Mouse (Mus musculus) intestine, embryonic 16.5 days (tissue): ENCODE data around the gene Wfdc6a. TPM values are rescaled to one million over a fixed set of nuclear protein-coding genes. Genes with fewer than 3 reads are reported as not detected.

Source experiments
- ATAC-seq: fragments of 200-750 bp; cut with Nextera tagmentation; 2 replicates; pipeline ENCODE4 v1.8.0; 2017; ENCODE audit warnings: moderate TSS enrichment, moderate library complexity
- H3K27ac ChIP-seq: fragments of 300-500 bp; sonication (generic); 2 replicates; pipeline ENCODE4 v1.5.1; 2014; ENCODE audit warnings: mild to moderate bottlenecking, low read length
- H3K27me3 ChIP-seq: fragments of 300-500 bp; sonication (generic); replicated peaks from 2 replicates; pipeline ENCODE4 v1.6.1; 2014; ENCODE audit warnings: low read length, control low read depth, mixed read lengths; ENCODE audit not compliant: control insufficient read depth, insufficient read depth
- H3K36me3 ChIP-seq: fragments of 300-500 bp; sonication (generic); 2 replicates; pipeline ENCODE4 v1.6.1; 2014; ENCODE audit warnings: low read length, control low read depth; ENCODE audit not compliant: control insufficient read depth, insufficient read depth
- H3K4me1 ChIP-seq: fragments of 300-500 bp; sonication (generic); 2 replicates; pipeline ENCODE4 v1.6.1; 2014; ENCODE audit warnings: low read length, control low read depth, mixed read lengths; ENCODE audit not compliant: control insufficient read depth, insufficient read depth
- H3K4me2 ChIP-seq: fragments of 300-500 bp; sonication (generic); 2 replicates; pipeline ENCODE4 v1.6.1; 2014; ENCODE audit warnings: low read depth, low read length, control low read depth
- H3K4me3 ChIP-seq: fragments of 300-500 bp; sonication (generic); 2 replicates; pipeline ENCODE4 v1.5.1; 2014; ENCODE audit warnings: mild to moderate bottlenecking, low read length
- H3K9ac ChIP-seq: fragments of 300-500 bp; sonication (generic); 2 replicates; pipeline ENCODE4 v1.6.1; 2014; ENCODE audit warnings: low read depth, low read length
- H3K9me3 ChIP-seq: fragments of 300-500 bp; sonication (generic); 2 replicates; pipeline ENCODE4 v1.6.1; 2016; ENCODE audit warnings: low read length, control low read depth; ENCODE audit not compliant: control insufficient read depth
- WGBS: fragments of 180-500 bp; shearing (Covaris S2); extraction: QIAGEN DNeasy Blood & Tissue Kit; methylation state at CpG from one replicate; pipeline ENCODE4 v1.1.7; 2014; 5-methylcytosine and 5-hydroxymethylcytosine counted together
- polyA plus RNA-seq: library from polyadenylated mRNA; unstranded; fragments of >200 nt; fragmentation: Nextera tagmentation; extraction: Ambion mirVana; gene quantifications from 2 replicates; pipeline ENCODE4 v1.2.1, GENCODE M21; 2015

Wfdc6a gene
- polyA plus RNA-seq, 1 experiment from 2014 or later: 1.4 TPM

DNA sequence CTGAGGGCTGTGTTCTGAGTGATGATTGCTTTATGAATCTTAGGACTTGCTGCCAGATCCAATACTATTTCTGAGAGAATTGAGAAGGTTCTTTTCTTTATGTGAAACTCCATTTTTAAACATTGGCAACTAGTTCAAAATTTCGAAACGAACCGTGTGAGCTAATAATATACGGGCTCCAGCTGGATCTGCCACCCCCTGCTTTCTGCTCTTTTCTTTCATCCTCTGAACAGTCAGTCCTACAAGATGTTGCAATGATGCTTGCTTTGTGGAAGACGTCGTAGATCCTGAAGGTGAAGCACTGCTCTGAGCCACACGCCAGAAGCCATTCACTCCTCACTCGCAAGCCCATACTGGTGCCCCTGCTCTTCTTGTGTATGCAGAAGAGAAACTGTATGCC, 26.8 kb downstream of the Wfdc6a start:
- Histone ChIP-seq H3K9me3 (no peaks in the 10 kb centered on the region), H3K4me2 (no peak overlapping the region), H3K9ac (no peak overlapping the region), H3K27me3 (no peaks in the 10 kb centered on the region), H3K4me1 (peaks cover 13% of the 10 kb centered on the region), H3K4me3 (no peak overlapping the region), H3K27ac (no peak overlapping the region), H3K36me3 (no peaks in the 10 kb centered on the region)
- ATAC-seq: no peak
- WGBS: 80% methylated on average over 8 of the region's 8 CpGs

DNA sequence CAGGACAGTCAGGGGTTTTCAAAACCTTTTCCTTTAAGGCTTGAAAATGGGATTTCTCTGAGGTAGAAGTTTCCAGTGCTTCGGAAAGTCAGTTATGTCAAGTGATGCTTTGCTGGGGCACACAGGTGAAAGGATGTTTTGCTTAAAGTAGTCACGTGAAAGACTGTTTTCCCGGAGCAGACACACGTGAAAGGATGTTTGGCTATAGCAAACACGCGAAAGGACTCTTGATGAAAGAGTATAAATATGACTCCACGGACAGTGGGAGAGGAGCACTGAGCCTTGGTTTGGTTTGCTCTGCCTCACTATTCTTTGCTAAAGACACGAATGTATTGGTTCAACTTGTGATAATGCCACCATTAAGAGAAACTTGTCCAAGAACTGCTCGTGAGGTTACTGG, 33.7 kb downstream of the Wfdc6a start:
- Histone ChIP-seq H3K9me3 (no peaks in the 10 kb centered on the region), H3K36me3 (no peaks in the 10 kb centered on the region), H3K9ac (no peak overlapping the region), H3K4me3 (no peak overlapping the region), H3K4me2 (no peak overlapping the region), H3K4me1 (no peaks in the 10 kb centered on the region), H3K27ac (no peak overlapping the region), H3K27me3 (no peaks in the 10 kb centered on the region)
- WGBS: 85% methylated on average over 9 of the region's 9 CpGs
- no peak for ATAC-seq

GRCm38 (mm10) chr2:164550895-164551269, 34.4 kb downstream of the Wfdc6a start:
- 79% methylated on average over 2 of the region's 2 CpGs for WGBS
- Histone ChIP-seq H3K9ac (no peak overlapping the region), H3K27me3 (no peaks in the 10 kb centered on the region), H3K4me1 (no peaks in the 10 kb centered on the region), H3K27ac (no peak overlapping the region), H3K4me2 (no peak overlapping the region), H3K36me3 (no peaks in the 10 kb centered on the region), H3K4me3 (no peak overlapping the region), H3K9me3 (no peaks in the 10 kb centered on the region)
- ATAC-seq: no peak

DNA sequence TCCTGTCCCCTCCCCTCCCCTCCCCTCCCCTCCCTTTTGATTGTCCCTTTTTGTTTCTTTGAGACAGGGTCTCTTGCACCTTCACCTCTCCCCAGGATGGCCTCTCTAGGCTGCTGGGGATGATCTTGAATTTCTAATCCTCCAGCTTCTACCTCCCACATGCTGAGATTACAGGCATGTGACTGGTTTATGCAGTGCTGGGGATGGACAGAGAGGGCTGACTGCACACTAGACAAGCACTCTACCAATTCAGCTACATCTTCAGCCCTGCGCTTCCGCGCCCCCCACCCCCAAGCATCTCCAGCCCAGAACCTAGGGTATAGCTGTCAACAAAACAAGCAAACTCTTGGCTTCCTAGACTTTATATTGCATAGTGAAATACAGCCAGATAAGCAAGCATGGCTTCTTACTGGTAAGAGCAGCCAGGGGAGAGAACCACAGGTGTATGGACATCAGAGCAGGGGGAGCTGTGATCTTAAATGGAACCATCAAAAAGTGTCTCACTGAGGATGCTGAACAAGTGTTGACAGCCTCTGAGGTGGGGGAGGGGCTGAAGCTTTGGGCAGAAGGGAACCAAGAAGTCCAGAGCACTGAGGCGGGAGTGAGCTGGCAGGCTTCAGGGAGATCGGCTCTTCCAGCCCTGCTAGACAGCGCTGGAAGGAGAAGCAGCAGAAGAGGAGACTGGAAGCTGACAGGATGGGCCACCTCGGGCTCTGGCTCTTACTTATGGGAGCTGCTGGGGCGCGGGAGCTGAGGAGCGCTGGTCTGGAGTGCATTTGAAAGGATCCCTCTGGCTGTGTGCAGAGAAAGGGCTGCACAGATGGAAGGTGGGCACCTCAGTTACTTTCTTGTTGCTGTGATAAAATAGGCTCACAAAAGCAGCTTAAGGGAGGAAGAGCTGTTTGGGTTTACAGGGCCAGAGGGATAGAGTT, 35.0 kb downstream of the Wfdc6a start:
- ATAC-seq: no peak
- WGBS: 31% methylated on average over 10 of the region's 10 CpGs
- no peak overlapping the region for H3K27ac ChIP-seq

GRCm38 (mm10) chr2:164549338-164549737, 35.9 kb downstream of the Wfdc6a start:
- 0 out of 2 replicates have a peak, but pooled peaks cover 4% of the 10 kb centered on the region for H3K4me1 ChIP-seq
- no peak overlapping the region for H3K4me3 ChIP-seq
- WGBS: 37% methylated on average over 4 of the region's 4 CpGs
- no peak overlapping the region for H3K4me2 ChIP-seq
- no peaks in the 10 kb centered on the region for H3K36me3 ChIP-seq
- H3K27me3 ChIP-seq: no peaks in the 10 kb centered on the region
- no peak overlapping the region for H3K27ac ChIP-seq
- no peak for ATAC-seq
- H3K9me3 ChIP-seq: no peaks in the 10 kb centered on the region
- H3K9ac ChIP-seq: no peak overlapping the region

More for the DNA sequence above, 35.0 kb downstream of the Wfdc6a start:
- no peaks in the 10 kb centered on the region for H3K9me3 ChIP-seq
- no peaks in the 10 kb centered on the region for H3K27me3 ChIP-seq
- H3K36me3 ChIP-seq: no peaks in the 10 kb centered on the region
- no peaks in the 10 kb centered on the region for H3K4me1 ChIP-seq
- H3K4me2 ChIP-seq: no peak overlapping the region
- no peak overlapping the region for H3K9ac ChIP-seq
- H3K4me3 ChIP-seq: no peak overlapping the region

GRCm38 (mm10) chr2:164544454-164545097, 40.7 kb downstream of the Wfdc6a start:
- Histone ChIP-seq H3K27me3 (no peaks in the 10 kb centered on the region), H3K4me1 (peaks cover 8% of the 10 kb centered on the region; the same call in 1 of the 2 replicates), H3K4me2 (no peak overlapping the region), H3K9ac (no peak overlapping the region), H3K4me3 (no peak overlapping the region), H3K9me3 (no peaks in the 10 kb centered on the region), H3K27ac (no peak overlapping the region), H3K36me3 (no peaks in the 10 kb centered on the region)
- 32% methylated on average over 5 of the region's 5 CpGs for WGBS
- ATAC-seq: peak; percentile 22; the same call in 1 of the 2 replicates

DNA sequence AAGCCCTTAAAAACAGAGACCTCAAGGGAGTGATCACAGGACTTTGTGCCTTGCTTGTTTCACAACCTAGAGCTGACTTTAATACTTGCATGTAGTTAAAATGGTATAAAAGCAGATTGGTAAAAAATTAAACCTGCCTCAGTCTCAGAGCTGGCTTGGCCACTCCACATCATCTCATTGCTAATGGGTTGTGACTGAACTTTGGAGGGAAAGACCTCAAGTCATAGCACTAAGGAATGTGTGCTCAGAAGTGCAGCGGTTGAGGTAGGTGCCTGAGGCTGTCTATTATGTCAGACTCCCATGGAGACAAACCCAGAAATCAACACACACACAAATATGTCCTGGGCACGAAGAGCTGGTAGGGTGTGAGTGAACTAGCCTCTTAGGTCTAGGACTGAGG, 41.5 kb downstream of the Wfdc6a start:
- Histone ChIP-seq H3K4me1 (peaks cover 8% of the 10 kb centered on the region; the same call in 1 of the 2 replicates), H3K9me3 (no peaks in the 10 kb centered on the region), H3K27me3 (no peaks in the 10 kb centered on the region), H3K27ac (no peak overlapping the region), H3K36me3 (no peaks in the 10 kb centered on the region), H3K4me2 (no peak overlapping the region), H3K4me3 (no peak overlapping the region), H3K9ac (no peak overlapping the region)
- WGBS: 63% methylated on average over 2 of the region's 2 CpGs
- no peak for ATAC-seq

DNA sequence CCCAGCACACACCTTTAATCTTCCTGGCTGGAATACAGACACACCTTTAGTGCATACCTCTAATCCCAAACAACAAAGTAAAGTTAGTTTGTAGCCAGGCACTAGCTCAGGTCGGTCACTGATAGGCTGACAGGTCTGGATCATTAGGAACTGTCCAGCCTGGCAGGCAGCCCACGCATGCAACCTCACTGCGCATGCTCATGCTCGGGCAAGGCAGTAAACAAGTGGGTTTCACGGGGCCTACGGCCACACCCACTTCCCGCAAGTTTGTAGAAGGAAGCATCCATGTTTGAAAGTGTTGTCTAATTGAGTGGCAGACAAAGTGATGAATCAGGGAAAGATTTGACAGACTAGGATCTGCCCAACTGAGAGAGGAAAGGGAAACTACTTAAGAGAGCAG, 42.6 kb downstream of the Wfdc6a start:
- Histone ChIP-seq H3K27me3 (no peaks in the 10 kb centered on the region), H3K4me2 (no peak overlapping the region), H3K27ac (no peak overlapping the region), H3K9ac (no peak overlapping the region), H3K4me1 (peaks cover 8% of the 10 kb centered on the region; the same call in 1 of the 2 replicates), H3K4me3 (no peak overlapping the region), H3K36me3 (no peaks in the 10 kb centered on the region), H3K9me3 (no peaks in the 10 kb centered on the region)
- WGBS: 79% methylated on average over 7 of the region's 7 CpGs
- ATAC-seq: no peak

GRCm38 (mm10) chr2:164542132-164542531, 43.1 kb downstream of the Wfdc6a start:
- no peak overlapping the region for H3K4me3 ChIP-seq
- no peaks in the 10 kb centered on the region for H3K27me3 ChIP-seq
- H3K9ac ChIP-seq: no peak overlapping the region
- H3K27ac ChIP-seq: no peak overlapping the region
- 62% methylated on average over 5 of the region's 5 CpGs for WGBS
- no peak for ATAC-seq
- H3K4me1 ChIP-seq: peaks cover 8% of the 10 kb centered on the region; the same call in 1 of the 2 replicates
- H3K36me3 ChIP-seq: no peaks in the 10 kb centered on the region
- H3K4me2 ChIP-seq: no peak overlapping the region
- H3K9me3 ChIP-seq: no peaks in the 10 kb centered on the region
